Mouse (Mus musculus): Measurements from ENCODE around the gene Myh7. TPM values are rescaled to one million over a fixed set of nuclear protein-coding genes. Genes with fewer than 3 reads are reported as not detected.
A peak's percentile ranks its signal among the peaks of the same experiment; 100 is the strongest.

Myh7 gene
- polyA plus RNA-seq, 1 experiment from 2014 or later: 3,662 TPM

DNA sequence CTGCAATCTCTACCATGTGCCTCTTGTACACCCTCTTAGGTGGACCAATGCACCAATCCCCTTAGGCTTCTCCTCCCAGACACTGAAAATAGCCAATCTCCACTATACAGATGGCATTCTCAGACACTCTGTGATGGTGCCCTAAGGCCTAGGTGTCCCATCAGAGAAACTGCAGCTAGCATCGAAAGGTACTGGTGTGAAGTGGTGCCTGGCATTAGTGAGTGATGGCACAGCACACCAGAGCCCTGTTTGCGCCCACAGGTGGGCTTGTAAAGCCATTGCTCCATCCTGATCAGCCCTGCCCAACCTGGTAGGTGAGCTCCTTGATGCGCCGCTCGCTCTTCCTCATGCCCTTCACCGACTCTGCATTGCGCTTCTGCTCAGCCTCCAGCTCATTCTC, 50.5 kb downstream of the Myh7 start:
- no peak overlapping the region for H3K9ac ChIP-seq
- 85% methylated on average over 7 of the region's 7 CpGs for WGBS
- 0 out of 2 replicates have a peak, but pooled peaks cover 4% of the 10 kb centered on the region for H3K27me3 ChIP-seq (replicated peaks)
- H3K4me3 ChIP-seq: no peak overlapping the region
- H3K4me2 ChIP-seq: no peak overlapping the region
- peaks cover 28% of the 10 kb centered on the region for H3K4me1 ChIP-seq
- no peak for ATAC-seq (ENCODE audit: extremely low read depth, insufficient number of reproducible peaks, low FRiP score, low TSS enrichment)
- no peak overlapping the region for H3K27ac ChIP-seq (replicated peaks)
- no peaks in the 10 kb centered on the region for H3K9me3 ChIP-seq
- H3K36me3 ChIP-seq: peaks cover 93% of the 10 kb centered on the region

DNA sequence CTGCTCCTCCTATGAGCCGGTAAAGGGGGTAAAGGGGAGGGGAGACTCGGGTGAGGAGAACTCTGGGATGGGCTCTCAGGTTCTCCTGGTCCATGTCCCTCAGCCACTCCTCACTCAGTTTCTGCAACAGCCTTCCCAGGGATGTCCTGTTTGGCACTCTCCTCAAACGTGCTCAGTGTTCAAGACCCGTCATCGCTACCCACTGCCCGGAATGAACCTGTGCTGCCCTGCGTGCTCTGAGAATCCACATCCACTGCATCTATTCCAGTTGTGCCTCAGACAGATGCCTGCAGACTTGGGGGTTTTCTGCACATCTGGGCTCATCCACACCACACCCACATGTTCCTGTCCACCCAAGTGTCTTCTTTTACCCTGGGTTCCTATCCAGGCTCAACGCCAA, 51.9 kb downstream of the Myh7 start:
- H3K36me3 ChIP-seq: peaks cover 78% of the 10 kb centered on the region
- no peak overlapping the region for H3K9ac ChIP-seq
- H3K27ac ChIP-seq (replicated peaks): 0 out of 2 replicates have a peak overlapping the region, but pooled peaks have one; percentile 25
- H3K4me3 ChIP-seq: no peak overlapping the region
- H3K27me3 ChIP-seq (replicated peaks): 0 out of 2 replicates have a peak, but pooled peaks cover 4% of the 10 kb centered on the region
- peaks cover 23% of the 10 kb centered on the region for H3K4me1 ChIP-seq
- no peaks in the 10 kb centered on the region for H3K9me3 ChIP-seq
- 72% methylated on average over 8 of the region's 8 CpGs for WGBS
- no peak for ATAC-seq (ENCODE audit: extremely low read depth, insufficient number of reproducible peaks, low FRiP score, low TSS enrichment)
- H3K4me2 ChIP-seq: no peak overlapping the region

DNA sequence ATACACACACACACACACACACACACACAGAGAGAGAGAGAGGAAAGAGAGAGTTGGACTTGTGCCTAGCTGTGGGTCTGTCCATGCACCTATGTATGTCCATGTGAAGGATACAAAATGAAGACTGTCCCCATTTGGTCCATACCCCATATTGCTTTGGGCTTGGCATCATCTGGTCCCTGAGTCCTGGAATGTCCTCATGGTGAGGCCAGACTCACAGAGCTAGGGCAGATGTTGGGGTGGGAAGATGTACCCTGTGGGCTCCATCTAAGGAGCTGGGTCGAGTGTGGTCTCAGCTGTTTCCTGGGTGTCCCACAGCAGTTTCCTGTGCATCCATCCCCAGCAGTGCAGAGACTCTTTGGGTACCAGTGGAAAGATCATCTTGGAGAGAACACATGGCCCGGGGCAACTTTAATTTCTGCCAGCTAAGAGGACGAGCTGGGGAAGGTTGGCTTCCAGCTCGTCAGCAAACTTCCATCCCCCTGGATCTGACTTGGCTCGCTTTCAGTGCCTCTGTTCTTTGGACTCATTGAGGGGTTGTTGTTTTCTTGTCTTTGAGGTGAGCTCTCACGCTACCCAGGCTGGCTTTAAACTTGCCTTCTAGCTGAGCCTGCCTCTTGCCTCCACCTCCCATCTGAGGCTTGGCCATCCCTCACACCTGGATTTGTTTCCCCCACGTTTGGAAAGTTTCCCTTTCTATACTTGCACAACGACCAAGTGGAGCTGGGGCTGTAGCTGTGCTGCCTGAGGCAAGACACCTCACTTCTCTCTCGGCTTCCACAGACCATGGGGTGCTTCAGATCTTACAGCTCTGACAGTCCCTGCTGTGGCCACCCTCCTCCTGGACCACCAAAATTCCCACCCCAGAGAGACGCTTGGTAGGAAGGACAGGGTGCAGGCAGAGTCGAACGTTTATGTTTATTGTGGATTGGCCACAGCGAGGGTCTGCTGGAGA, 53.1 kb downstream of the Myh7 start:
- H3K27me3 ChIP-seq (replicated peaks): 0 out of 2 replicates have a peak, but pooled peaks cover 4% of the 10 kb centered on the region
- 47% methylated on average over 13 of the region's 13 CpGs for WGBS
- H3K9me3 ChIP-seq: no peaks in the 10 kb centered on the region
- H3K4me1 ChIP-seq: peaks cover 22% of the 10 kb centered on the region
- H3K9ac ChIP-seq: peak overlapping the region; percentile 44; the same call in 1 of the 2 replicates
- no peak overlapping the region for H3K4me2 ChIP-seq
- H3K36me3 ChIP-seq: peaks cover 66% of the 10 kb centered on the region
- H3K27ac ChIP-seq (replicated peaks): peak overlapping the region; percentile 20; the same call in 1 of the 2 replicates
- H3K4me3 ChIP-seq: no peak overlapping the region
- ATAC-seq (ENCODE audit: extremely low read depth, insufficient number of reproducible peaks, low FRiP score, low TSS enrichment): no peak

DNA sequence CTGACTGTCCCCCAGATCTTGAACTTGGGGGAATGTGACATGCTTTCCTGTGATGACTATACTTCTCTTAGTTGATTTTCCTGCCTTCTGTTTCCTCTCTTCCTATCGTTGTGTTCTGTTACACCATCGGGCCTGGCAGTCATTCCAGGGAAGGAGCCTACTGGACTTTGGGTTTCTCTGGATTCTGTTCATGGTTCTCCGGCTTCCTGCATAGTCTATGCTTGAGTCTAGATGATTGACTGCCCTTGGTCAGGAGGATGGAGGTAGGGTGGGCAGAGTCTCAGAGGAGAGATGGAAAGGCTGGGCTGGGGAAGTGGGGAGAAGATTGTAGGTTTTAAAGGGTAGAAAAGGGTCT, 54.3 kb downstream of the Myh7 start:
- peaks cover 55% of the 10 kb centered on the region for H3K36me3 ChIP-seq
- WGBS: 49% methylated on average over 3 of the region's 3 CpGs
- no peaks in the 10 kb centered on the region for H3K9me3 ChIP-seq
- peaks cover 23% of the 10 kb centered on the region for H3K4me1 ChIP-seq
- peaks cover 5% of the 10 kb centered on the region for H3K27me3 ChIP-seq (replicated peaks)
- no peak overlapping the region for H3K4me2 ChIP-seq
- ATAC-seq (ENCODE audit: extremely low read depth, insufficient number of reproducible peaks, low FRiP score, low TSS enrichment): no peak
- peak overlapping the region; percentile 43 for H3K27ac ChIP-seq (replicated peaks)
- H3K4me3 ChIP-seq: no peak overlapping the region
- H3K9ac ChIP-seq: no peak overlapping the region

DNA sequence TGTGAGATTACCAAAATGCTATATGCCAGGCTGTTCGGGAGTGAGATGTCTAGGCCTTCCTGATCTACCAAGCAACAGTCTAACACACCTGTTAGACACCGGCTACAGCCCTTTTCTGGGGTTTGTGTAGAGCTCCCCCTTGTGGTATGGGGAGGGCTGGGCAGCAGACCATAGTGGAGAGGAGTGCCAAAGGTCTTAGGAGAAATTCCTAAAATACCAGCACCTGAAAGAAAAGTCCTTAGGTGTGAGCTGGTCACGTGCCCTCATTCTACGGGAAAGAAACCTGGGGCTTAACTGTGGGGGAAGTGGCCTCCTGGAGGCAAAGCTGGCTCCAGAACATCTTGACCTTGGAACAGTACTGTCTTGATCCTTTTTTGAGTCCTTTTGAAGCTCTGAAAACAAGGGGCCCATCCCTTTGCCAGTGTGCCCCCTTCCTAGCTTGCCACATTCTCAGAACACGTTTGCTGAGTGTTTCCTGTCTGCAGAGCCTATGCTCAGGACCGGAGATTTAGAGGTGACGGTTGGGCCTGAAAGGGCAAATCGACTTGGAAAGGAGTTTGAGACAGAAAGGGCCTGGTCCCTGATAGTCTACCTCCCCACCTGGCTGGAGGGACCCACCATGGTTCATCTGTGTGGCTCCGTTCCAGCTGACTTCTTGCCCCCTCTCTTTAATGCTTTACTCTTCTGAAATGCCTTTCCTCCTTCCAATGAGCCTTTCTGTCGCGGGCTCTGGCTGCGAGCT, 54.8 kb downstream of the Myh7 start:
- Histone ChIP-seq H3K4me2 (no peak overlapping the region), H3K4me1 (peaks cover 23% of the 10 kb centered on the region), H3K4me3 (no peak overlapping the region), H3K9me3 (no peaks in the 10 kb centered on the region), H3K9ac (no peak overlapping the region), H3K36me3 (peaks cover 49% of the 10 kb centered on the region), H3K27ac (replicated peaks) (peak overlapping the region; percentile 43), H3K27me3 (replicated peaks) (peaks cover 10% of the 10 kb centered on the region)
- peak; percentile 12; the same call in 1 of the 2 replicates for ATAC-seq (ENCODE audit: extremely low read depth, insufficient number of reproducible peaks, low FRiP score, low TSS enrichment)
- WGBS: 31% methylated on average over 12 of the region's 12 CpGs

DNA sequence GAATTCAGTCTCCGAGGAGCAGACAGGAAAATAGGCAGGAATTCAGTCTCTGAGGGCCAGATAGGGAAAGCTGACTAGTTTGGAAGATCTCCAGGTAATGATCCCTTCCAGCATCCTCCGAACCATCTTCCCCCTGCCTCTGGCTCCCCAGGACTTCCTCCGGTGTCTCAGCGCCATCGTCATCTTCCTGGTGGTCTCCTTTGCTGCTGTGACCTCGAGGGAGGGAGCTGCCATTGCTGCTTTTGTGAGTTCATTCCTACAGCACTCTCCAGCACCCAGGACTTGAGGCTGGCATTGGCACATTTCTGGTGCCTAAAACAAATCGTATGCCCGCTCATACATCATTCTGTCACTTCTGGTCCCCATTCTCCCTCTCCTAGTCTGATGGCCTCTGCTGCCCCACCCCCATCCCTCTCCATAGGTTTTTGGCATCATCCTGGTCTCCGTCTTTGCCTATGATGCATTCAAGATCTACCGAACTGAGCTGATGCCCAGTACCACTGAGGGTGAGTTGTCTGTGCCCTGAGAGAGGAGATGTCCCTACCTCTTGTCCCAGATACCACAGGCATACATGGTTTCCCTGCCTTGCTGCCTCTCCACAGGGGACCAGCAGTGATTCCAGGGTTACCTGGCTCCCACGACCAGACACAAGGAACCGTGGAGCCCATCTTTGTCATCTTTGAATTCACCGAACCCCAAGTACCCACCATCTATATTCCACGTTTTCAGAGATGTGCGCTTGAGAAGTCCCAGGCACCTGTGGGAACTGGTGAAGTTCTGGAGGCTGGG, 55.8 kb downstream of the Myh7 start:
- Histone ChIP-seq H3K4me2 (no peak overlapping the region), H3K27ac (replicated peaks) (0 out of 2 replicates have a peak overlapping the region, but pooled peaks have one; percentile 28), H3K9me3 (no peaks in the 10 kb centered on the region), H3K27me3 (replicated peaks) (peaks cover 13% of the 10 kb centered on the region), H3K4me3 (no peak overlapping the region), H3K4me1 (peaks cover 23% of the 10 kb centered on the region), H3K9ac (no peak overlapping the region), H3K36me3 (peaks cover 40% of the 10 kb centered on the region)
- 50% methylated on average over 15 of the region's 15 CpGs for WGBS
- ATAC-seq (ENCODE audit: extremely low read depth, insufficient number of reproducible peaks, low FRiP score, low TSS enrichment): no peak

DNA sequence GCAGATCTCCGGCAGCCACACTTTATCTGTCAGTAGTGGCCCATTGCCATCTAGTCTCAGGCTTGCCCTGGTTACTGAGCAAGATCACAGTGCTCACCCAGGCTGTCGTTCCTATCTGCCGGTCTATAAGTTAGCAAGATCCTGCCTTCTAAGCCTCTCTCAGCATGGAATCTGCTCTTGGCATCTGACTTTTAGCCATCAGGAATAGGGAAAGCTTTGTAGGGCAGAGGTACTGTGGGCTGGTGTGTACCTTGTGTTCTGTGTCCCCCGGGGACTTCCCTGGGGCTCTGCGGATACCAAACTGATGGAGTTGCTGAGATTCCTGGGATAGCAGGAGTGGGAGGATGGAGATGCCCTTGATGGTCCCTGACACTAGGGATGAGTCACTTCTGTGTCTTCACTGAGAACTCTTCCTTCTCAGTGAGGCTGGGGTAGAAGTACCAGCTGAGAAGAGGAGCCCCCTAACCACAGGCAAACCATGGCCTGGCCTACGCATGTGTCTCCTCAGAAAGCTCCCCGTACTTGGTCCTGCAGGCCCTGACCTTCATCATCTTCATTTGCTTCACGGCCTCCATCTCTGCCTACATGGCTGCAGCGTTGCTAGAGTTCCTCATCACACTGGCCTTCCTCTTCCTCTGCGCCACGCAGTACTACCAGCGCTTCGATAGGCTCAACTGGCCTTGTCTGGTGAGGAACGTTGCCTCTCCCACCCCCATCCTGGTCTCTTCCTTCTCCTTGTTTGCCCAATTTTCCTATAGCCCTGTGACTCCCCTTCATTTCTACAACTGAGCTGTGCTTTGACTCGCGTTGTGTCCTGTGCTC, 56.9 kb downstream of the Myh7 start:
- 60% methylated on average over 16 of the region's 16 CpGs for WGBS
- Histone ChIP-seq H3K27ac (replicated peaks) (0 out of 2 replicates have a peak overlapping the region, but pooled peaks have one; percentile 28), H3K4me3 (no peak overlapping the region), H3K9ac (0 out of 2 replicates have a peak overlapping the region, but pooled peaks have one; percentile 14), H3K36me3 (peaks cover 29% of the 10 kb centered on the region), H3K27me3 (replicated peaks) (peaks cover 13% of the 10 kb centered on the region), H3K9me3 (no peaks in the 10 kb centered on the region), H3K4me2 (no peak overlapping the region), H3K4me1 (peaks cover 29% of the 10 kb centered on the region)
- ATAC-seq (ENCODE audit: extremely low read depth, insufficient number of reproducible peaks, low FRiP score, low TSS enrichment): no peak

DNA sequence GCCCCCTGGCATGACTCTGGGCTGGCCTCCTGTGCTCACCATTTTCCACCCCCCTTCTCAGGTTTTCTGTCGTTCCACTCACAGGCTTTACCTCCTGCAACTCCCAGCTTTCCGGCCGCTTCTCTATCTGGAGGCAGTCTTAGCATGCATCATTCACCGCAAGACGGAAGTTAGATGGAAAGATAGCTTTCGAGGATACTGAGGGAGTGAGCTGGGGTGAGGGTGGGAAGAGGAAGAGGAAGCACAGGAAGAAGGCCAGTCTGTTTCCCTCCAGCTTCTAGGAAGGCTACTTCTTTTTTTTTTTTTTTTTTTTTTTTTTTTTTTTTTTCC, 57.6 kb downstream of the Myh7 start:
- 30% methylated on average over 6 of the region's 6 CpGs for WGBS
- H3K9me3 ChIP-seq: no peaks in the 10 kb centered on the region
- no peak for ATAC-seq (ENCODE audit: extremely low read depth, insufficient number of reproducible peaks, low FRiP score, low TSS enrichment)
- peaks cover 22% of the 10 kb centered on the region for H3K36me3 ChIP-seq
- no peak overlapping the region for H3K4me3 ChIP-seq
- H3K27ac ChIP-seq (replicated peaks): 0 out of 2 replicates have a peak overlapping the region, but pooled peaks have one; percentile 25
- H3K4me2 ChIP-seq: 0 out of 2 replicates have a peak overlapping the region, but pooled peaks have one; percentile 2
- H3K9ac ChIP-seq: 0 out of 2 replicates have a peak overlapping the region, but pooled peaks have one; percentile 25
- H3K27me3 ChIP-seq (replicated peaks): peaks cover 13% of the 10 kb centered on the region
- H3K4me1 ChIP-seq: peaks cover 30% of the 10 kb centered on the region

DNA sequence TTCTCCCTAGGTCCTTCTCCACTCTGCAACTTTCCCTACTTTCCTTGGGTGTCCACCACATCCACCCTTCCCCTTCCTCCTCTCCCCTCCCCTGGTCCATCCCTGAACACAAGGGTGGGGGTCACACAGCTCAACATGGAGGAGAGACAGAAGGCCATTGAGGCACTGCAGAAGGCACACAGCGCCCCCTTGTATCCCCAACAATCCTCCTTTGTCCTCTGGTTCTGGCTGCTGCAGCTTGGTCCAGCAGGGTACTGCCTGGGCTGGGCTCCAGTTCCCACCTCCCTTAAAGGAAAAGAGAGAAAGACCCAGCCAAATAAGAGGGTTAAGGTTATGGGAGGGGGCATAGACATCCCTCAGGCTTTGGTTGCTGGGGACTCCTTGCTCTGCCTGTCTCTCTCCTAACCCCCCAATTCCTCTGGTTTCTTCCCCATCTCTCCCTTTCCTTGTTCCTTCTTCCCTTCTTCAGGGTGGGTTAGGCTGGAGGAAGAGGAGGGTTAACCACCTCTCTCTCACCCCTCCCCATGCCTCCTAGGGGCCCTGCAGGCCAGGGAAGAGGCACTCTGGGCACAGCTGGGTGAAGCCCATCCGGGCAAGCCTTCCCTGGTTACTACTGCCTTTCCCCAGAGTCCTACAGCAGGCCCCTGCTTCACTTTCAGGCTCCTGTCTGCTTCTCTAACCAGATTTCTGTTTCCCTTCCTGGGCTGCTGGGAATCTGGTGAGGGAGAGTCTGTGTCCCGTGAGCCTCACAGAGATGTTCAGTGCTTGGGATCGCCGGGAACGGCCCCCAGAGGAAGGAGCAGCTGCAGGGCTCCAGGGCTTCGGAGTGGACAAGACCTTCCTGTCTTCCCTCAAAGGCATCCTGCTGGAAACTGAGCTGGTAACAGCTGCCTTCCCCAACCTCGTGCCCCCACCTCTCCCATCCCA, 58.3 kb downstream of the Myh7 start, which contains the start of gene Cmtm5:
Gene Cmtm5, plus strand, starts transcription at position 358 of the 927 bp plus-strand sequence.
- Histone ChIP-seq H3K27me3 (replicated peaks) (peaks cover 13% of the 10 kb centered on the region), H3K4me2 (0 out of 2 replicates have a peak within 1 kb of the TSS, but pooled peaks have one; percentile 2), H3K27ac (replicated peaks) (peak within 1 kb of the TSS; percentile 25; the same call in 1 of the 2 replicates), H3K4me1 (peaks cover 30% of the 10 kb centered on the region), H3K9ac (peak within 1 kb of the TSS; percentile 25; the same call in 1 of the 2 replicates), H3K9me3 (no peaks in the 10 kb centered on the region), H3K36me3 (peaks cover 15% of the 10 kb centered on the region), H3K4me3 (no peak within 1 kb of the TSS)
- ATAC-seq (ENCODE audit: extremely low read depth, insufficient number of reproducible peaks, low FRiP score, low TSS enrichment): no peak
- WGBS: 18% methylated on average over 8 of the region's 8 CpGs
